Mouse (Mus musculus) inflammation-experienced regulatory T-cells, adult 6 months (primary cell): ENCODE results near the gene Rnf186. TPM values are rescaled to one million over a fixed set of nuclear protein-coding genes. Genes with fewer than 3 reads are reported as not detected.
"Not testable (repeated sequence)": the region's sequence is repeated elsewhere in the genome, so short reads cannot be mapped to it uniquely, and the experiment has no call there.

ENCODE experiments used
- ATAC-seq: one replicate; pipeline ENCODE4 v1.8.0; 2017
- polyA plus RNA-seq, 3 experiments: library from polyadenylated mRNA; unstranded; fragments of 100-300 nt; shearing (Covaris generic); gene quantifications; one replicate each; pipeline ENCODE4 v1.2.1; 2017

The Rnf186 gene
- polyA plus RNA-seq, 3 experiments from 2014 or later = not detected

DNA sequence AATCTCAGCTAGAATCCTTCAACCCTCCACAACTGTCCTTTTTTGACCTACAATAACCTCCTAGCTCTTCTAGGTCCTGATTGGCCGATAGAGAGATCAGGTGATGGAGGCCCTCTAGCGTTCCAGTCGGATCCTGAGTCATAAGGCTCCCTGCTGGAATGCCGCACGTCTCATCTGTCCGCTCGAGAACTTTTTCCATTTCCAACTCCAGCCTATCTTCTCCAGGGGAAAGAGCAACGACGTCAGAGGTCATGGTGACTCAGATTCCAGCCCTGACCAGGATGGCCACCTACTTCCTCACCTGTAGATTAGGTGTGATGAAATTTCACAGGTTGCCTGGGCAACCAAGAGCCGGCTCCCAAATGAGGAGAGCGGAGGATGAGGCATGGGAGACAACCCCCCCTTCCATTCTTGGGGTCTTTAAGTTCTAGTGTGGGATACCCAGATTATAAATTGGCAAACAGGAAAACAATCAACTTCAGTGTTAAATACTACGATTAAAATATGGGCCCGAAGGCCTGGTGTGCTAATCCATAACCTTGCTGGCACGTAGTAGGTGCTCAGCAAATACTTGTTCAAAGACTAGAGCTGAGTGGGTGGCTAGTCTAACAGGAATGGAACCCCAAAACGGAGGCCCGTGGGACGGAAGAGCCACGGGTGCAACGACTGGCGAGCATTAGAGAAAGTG is 5.4 kb downstream of the Rnf186 start:
- ATAC-seq = peak; percentile 27

DNA sequence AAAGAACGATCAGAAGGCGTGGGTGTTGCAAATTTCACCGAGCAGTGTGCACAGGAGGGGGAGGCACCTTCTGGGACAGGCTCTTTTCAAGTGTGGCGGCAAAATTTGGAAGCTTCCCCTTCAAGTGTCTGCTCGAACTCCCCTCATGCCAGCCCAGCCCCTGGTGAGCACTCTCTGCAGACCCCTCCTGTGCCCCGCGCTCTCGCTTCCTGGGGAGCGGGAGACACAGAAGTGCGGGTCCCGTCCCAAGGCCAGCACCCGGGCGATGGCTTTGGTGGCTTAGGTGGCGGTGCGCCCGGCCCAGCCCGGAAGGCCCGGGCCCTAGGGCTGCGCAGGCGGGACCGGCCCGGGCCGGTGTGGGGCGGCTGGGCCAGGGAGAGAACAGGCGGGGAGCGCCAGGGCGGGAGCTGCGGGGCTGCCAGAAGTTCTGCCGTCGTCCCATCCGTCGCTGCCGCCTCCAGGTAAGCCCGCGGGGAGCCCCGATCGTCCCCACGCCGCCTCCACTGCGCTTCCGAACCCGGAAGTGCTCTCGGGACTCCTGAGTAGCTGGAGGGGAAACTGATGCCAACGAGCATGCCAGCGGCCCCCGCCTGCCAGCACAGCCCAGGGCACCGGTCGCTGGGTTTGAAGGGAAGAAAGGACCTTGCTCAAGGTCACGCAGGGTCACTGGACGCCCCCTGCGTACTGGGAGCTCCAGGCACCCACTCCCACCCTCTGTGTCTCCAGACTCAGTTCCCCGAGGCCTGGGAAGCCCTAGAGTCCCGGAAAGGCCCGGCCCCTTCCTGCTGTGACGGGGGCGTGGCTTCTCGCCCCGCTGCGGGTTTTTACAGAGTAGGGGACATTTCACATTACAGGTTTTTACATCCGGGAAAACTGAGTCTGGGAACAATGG is 6.2 kb downstream of the Rnf186 start, which contains the start of gene Tmco4:
Tmco4 (plus strand) TSS at position 62 of the 892 bp plus-strand sequence.
- peak; percentile 95 for ATAC-seq

DNA sequence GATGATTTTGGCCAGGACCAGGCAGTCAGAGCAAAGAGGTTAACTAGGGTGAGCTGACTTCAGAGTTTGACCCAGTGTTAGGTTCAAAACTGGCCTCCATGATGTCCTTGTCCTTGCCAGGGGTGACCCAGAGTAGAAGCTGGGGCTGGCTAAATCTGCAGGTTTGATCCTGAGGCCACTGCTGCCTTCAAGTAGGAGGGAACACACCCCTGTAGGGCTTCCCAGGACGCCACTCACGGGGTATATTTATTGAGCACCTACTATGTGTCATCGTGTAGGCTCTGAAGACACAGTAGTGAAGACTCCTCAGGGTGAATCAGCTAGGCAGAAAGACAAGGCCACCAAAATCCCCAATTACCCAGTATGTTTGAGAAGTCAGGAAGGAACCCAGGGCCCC is 6.8 kb downstream of the Rnf186 start:
- ATAC-seq = peak; percentile 2

DNA sequence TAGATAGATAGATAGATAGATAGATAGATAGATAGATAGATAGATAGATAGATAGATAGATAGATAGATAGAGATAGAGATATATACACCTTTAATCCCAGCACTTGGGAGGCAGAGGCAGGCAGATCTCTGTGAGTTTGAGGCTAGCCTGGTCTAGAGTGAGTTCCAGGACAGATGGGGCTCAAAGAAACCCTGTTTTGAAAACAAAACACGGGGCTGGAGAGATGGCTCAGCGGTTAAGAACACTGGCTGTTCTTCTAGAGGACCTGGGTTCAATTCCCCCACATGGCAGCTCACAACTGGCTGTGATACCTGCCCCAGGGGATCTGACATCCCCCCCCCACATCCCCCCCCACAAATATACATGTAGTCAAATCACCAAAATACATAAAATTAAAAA is 7.6 kb downstream of the Rnf186 start:
- ATAC-seq = not testable (repeated sequence)

DNA sequence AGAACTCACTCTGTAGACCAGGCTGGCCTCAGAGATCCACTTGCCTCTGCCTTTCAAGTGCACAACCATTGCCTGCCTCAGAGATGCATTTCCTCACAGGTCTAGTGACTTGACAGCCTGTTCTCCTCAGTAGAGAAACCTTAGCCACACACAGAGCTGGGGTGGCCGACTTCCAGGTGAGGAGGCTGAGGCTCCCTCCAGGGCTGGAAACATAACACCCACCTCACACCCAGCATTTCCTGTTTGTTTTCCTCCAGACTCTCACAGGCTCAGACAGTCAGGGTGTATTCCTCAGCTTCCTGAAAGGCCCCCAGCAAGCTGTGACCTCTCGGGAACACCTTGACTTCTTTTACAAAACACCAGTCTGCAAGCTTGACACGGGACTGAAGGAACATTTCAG is 8.3 kb downstream of the Rnf186 start:
- no peak for ATAC-seq

DNA sequence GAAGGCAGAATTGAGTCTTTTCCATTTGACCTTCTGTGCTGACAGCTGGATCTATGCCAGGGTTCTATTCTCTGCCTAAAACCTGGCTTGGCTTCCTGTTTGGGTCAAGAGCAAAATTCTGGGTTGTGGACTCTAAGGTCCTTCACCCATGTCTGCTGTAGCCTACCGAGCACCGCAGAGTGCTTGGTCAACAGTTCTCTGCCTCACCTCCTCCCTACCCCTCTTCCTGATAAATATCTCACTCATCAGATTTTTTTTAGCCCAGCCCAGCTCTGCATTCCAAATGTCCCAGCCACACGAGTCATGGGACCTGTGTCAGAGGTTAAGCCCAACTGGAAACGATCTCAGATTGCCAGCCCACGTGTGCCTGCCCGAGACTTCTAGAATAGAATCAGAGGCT is 9.1 kb downstream of the Rnf186 start:
- ATAC-seq = no peak

DNA sequence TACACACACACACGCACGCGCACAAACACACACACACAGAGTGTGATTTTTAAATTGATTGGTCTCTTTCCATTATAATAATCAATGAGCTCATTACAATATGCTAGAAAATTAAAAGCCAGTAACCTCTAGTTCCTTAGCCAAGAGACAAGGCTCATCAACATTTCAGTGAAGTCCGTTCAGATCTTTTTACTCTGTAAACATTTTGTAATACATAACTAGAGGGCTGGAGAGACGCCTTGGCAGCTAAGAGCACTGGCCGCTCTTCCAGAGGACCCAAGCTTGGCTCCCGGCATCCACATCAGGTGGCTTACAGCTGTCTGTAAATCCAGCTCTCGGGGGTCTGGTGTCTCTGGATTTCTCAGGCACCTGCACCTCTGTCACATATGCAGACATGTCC is 13.1 kb downstream of the Rnf186 start:
- no peak for ATAC-seq

DNA sequence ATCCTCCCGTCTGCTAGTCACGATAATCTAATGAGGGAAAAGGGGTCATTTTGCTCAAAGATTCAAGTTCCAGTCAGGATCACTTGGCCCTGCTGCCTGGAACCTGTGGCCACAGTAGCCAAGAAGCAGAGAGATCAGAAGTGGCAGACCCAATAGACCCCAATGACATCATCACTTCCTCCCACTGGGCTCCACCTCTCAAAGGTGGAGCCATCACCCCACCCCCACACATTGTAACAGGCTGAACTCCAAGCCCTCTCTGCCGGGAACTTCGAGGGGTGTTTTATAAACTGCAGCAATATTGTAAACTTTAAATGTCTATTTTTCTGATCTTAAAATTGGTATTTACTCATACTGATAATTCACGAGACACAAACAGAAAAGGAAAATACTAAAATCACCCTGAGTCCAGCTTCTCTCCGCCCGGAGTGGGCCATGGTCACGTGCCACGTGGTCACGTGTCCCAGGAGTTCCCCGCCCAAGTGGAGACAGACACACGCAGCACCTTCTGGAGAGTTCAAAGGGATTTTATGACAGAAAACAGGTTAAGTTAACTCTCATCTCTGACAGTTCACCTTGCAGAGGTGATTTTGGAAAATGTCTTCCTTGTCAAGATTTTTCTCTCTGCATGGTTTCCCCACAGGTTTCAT is 14.0 kb downstream of the Rnf186 start:
- ATAC-seq = no peak

DNA sequence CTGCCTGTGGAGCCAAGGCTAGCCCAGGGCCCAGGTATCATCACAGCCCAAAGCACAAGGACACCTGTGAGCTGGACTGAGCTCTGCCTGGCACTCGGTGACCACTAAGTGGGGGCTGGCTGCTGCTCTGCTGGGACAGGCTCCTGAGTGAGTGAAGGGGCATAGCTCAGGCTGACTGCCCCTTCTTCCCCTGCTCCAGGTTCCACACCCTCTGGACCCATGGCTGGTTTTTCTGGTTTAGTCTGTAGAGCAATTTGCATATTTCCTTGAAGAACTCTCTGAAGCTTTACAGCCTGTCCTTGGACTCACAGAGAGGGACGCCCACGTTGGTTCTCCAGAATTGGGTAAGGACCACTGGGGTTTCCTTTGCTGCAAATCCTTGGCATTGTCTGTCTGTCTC is 16.5 kb downstream of the Rnf186 start:
- no peak for ATAC-seq

DNA sequence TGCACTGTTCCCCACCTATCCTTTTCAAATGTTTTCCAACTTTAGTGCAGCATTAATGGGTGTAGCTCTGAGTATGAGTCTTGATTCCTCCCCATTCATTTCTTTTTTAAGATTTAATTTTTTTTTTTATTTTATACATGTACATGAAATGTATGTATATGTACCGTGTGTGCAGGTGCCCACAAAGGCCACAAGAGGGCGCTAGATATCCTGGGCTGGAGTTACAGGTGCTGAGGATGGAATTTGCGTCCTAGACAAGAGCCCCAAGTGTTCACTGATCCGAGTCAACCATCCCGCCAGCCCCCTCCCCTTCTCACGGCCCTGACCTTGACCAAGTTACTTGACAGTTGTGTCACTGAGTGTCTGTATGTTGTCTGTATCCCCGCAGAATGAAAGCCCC is 17.8 kb downstream of the Rnf186 start:
- ATAC-seq = no peak

DNA sequence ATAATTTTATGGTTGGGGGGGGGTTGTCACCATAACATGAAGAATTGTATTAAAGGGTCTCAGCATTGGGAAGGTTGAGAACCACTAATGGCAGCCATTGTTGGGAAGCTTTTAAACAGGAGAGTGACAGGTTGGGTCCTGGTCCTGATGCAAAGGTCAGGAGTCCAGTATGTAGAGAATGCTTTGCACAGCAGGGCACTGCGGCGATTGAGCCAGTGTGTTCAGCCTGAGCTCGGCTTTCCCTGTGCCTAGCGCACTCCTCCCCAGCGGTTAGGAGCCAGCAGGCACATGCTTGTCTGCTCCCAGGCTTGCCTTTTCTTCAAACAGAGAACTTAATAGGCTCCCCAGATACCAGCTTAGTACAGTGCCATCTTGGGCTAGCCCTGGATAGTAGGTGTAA is 19.4 kb downstream of the Rnf186 start:
- no peak for ATAC-seq

DNA sequence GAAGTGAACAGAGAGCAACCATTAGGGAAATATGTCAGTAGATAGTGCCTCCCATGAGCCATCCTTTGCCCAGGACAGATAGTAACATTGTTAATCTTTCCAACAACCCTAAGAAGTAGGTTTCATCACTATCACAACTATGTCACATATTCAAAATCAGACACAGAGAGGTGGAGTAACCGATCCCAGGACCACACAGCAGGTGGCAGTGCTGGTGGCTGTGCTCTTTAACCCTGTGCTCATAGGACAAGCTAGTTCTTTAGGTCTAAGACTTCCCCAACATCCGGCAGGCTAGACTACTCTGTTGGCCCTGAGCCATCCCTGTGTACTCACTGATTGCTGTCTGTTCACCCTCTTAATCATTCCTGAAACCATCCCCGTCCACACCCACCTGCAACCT is 27.5 kb downstream of the Rnf186 start:
- no peak for ATAC-seq

DNA sequence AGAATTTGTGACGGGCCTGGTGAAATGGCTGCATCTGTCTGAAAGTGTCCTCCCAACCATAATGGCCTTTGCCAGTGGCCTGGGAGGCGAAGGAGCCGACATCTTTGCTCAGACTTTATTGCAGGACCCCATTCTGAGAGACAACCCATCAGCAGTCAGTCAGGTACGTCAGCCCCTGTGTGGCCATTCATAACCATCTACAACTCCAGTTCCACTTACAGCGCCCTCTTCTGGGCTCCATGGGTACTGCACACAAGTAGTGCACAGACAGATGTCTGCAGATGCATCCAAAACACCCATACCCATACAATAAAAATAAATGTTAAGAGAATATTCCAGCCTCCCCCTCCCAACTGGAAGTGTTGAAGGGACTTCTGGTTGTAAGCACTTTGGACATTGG is 29.5 kb downstream of the Rnf186 start:
- ATAC-seq = no peak

DNA sequence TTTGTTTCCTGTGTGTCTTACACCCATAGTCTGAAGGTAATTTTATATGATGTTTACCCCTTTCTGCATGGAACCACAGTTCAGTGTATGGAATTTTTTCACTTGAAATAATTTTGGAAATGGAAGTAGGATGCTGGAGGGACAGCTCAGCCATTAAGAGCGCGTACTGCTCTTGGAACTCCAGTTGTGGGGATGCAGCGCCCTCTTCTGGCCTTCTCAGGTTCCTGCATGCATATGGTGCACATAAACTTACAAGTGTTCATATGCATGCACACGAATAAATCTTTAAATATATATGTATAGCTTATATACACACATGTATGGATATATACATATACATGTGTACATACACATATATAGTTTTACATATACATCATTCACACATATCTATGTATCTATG is 30.2 kb downstream of the Rnf186 start:
- ATAC-seq = no peak

DNA sequence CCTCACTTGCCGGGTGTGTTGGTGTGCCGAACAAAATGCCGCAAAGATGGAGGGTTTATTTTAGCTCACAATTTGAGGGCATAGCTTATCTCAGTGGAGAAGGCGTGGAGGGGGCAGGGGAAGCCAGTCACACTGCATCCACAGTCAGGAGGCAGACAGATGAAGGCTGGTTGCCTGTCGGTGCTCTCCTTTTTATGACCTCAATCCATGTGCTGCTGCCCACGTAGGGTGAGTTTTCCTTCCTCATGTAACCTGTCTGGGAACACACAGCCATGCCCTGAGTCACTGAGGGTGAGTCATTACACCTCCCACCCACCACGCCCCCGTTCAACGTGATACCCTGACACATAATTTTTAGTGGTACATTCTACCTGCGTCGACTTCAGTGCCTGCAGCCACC is 31.7 kb downstream of the Rnf186 start:
- no peak for ATAC-seq

DNA sequence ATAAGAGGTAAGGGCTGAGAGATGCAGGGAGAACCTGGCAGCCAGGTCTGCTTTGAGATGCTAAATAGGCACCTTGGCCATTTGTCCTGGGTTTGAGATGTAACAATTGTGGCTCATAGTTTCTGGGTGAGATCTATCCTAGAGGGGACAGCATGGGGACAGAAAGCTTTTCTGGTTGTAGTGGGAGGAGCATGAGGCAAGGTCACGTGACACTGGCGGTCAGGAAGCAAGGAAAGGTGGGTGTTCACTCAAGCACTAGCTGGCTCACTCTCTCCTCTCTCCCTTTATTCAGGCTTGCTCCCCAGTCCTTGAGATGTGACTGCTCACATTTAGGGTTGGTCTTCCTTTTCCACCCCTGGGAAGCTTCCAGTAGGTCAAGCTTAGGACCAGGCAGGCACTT is 34.1 kb downstream of the Rnf186 start:
- no peak for ATAC-seq

DNA sequence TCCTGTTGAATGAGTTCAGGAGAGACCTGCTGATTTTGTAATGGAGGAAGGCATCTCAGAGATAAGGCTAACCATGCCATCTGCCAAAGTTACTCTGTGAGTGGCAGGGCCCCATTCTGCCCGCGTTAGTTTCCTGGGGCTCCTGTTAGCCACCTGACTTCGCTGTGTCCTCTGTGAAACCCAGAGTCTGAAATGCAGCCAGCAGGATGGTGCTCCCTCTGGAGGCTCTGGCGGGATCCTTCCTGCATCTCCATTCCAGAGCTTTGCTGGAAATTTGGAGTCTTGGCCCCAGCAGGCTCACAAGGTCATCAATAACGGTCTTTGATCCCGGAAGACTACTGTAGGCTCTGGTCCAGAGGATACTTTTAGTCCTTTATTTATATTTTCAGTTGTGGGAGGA is 34.5 kb downstream of the Rnf186 start:
- no peak for ATAC-seq

DNA sequence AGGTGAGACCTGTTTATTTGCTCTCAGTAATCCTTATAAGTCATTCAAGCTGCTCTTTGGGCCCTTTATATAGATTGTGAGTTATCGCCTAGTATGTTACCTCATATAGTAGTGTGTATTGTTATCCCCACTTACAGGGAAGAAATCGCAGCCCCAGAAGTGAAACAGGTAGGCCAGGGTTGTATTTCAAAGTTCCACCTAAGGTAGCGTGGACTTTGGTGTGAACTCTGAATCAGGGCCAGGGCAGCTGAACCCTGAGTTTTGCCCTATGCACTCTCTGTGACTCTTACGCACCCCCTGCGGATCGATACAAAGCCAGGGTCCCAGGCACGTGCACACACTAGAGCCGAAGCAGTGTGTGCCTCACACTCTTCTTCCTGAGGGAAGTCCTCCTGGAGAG is 37.2 kb downstream of the Rnf186 start:
- ATAC-seq = no peak

DNA sequence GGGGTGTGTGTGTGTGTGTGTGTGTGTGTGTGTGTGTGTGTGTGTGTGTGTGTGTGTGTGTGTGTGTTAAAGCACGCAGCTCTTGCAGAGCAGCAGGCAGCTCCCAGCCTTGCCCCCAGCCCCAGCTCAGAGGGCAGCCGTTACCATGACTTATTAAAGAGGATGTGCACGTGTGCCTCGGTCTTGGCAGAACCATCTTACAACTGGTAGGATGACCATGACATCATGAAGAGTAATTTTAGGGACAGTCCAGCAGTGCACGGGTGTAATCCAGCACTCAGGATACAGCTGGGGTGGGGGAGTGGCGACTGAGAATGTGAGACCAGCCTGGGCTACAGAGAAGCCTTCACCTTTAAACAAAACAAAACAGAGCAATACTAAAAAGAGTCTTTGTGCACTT is 38.3 kb downstream of the Rnf186 start:
- no peak for ATAC-seq

DNA sequence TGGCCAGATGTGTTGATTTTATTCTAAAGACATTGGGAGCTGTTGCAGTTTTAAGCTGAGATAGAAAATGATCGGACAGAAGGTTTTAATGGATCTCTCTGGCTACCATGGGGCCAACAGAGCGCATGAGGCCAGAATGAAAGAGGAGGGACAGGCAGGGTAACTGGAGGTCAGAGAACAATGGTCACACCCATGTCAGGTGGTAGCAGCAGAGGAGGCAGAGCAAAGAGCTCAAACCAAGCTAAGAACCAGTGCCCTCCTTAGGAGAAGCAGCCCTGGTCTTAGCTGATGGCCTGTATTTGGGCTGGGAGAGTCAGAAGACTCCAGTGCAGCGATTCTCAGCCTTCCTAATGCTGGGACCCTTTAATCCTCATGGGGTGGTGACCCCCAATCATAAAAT is 40.4 kb downstream of the Rnf186 start:
- ATAC-seq = no peak

DNA sequence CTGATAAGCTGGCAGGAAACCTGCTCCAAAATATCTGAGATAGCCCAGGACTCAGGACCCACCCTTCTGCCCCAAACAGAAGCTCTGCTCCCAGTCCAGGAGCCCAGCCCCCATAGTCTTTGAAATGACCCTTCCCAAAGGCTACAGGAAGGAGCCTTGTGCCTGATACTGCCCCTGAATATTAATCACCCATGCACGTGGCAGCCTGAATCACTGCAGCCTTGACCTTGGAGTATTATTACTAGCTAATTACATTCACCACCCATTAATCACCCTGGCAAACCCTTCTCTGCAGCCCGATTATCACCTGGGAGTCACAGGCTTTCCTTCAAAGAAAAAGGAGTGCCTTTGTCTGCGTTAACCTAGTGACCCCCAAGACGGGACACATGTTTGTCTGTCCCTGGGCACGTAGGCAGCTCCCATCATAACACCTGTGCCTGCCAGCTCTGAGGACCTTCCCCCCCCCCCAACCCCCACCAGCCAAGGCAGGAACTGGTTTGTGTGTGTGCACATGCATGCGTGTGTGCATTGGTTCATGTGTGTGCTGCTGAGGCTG is 41.1 kb downstream of the Rnf186 start:
- no peak for ATAC-seq

DNA sequence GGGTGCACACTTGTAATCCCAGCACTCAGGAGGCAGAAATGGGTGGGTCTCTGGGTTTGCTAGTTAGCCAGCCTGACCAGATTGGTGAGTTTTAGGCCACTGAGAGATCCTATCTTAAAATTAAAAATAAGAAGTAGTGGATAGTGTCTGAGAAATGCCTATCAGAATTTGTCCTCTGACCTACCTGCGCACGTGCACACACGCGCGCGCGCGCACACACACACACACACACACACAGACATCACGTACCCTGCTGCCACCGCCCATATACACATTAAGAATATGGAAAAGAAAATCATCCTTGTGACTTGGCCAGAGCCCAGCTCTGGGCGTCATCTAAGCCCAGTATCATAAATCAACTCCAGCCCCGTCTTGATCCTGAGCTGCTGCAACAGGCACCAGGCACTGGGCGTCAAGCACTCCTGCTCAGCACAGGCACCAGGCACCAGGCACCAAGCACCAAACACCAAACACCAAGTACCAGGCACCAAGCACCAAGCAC is 44.3 kb downstream of the Rnf186 start:
- no peak for ATAC-seq

DNA sequence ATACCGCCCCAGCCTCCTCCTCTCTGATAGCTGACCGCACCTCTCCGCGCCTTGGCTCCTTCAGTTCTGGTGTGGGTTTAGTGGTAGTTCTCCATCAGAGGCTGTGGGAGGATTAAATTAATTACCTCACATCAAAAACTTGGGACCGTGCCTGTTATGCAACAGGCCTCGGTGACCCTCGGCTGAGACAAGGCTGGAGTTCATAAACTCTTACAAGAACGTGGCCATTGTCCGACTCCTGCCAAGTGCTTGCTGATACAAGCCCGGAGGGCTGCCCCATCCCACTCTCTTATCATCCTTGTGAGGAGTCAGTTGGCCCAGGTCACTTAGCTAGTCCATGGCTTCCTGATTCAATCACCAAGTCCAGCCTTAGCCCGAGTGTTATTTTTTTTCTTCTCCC is 46.4 kb downstream of the Rnf186 start:
- no peak for ATAC-seq
